Mouse (Mus musculus) right cerebral cortex, postnatal 14 days (tissue): Measurements from ENCODE around the gene Dusp22.

Experiments
- DNase-seq: peaks from one replicate; pipeline ENCODE4 v3.0.0; 2022

The Dusp22 gene

DNA sequence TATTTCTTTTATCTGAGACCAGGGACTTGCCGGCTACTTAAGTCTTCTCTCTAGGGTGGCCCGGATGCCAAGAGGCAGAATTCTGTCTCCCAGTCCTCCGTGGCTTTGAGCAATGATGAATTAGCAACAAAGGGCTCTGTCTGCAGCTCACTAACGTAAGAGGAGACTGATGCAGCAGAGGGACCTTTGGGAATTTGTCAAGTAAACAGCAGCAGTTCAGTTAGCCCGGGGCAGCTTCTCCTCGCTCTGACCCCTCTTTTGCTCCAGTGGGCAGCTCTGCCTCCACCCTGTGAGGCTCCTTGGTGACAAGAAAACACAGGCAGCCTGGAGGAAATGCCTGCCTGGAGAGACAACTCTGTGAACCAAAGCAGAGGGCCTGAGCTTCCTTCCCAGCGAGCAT is 62.8 kb downstream of the Dusp22 start:
- DNase-seq, result no peak

DNA sequence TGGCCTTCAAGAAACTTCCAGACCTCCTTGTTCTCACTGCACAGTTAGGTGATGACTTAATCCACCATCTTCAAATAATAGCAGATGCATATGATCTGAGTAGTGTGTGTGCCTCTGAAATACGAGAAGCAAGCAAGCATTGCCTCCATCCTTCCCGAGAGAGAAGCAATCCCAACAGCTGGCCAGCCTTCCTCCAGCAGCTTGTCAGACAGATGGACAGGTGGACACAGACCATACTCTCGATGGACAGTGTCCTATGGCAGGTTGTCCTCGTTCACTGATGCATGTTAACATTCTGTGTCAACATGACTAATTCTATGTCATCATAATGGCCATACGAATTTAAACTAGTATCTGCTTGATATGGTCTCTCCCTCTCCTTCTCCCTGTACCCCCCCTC is 63.5 kb downstream of the Dusp22 start:
- no peak for DNase-seq

DNA sequence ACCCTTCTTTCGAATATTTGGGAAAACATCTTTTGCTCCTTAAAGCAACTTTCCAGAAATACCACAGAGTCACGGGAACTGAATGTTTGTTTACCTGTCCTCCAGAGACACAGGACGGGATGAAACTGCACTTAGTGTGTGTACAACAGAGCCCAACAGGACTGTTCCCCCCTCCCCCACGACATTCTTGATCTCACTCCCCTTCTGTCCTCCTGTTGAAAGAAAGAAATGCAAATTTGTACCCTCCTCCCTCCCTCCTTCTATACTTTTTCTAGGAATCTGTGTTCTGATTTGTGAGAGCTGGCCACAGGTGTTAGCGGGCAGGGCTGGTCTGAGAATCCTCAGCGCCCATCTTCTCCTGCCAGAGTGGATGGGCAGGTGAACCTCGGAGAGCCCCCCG is 64.1 kb downstream of the Dusp22 start:
- DNase-seq, result no peak

DNA sequence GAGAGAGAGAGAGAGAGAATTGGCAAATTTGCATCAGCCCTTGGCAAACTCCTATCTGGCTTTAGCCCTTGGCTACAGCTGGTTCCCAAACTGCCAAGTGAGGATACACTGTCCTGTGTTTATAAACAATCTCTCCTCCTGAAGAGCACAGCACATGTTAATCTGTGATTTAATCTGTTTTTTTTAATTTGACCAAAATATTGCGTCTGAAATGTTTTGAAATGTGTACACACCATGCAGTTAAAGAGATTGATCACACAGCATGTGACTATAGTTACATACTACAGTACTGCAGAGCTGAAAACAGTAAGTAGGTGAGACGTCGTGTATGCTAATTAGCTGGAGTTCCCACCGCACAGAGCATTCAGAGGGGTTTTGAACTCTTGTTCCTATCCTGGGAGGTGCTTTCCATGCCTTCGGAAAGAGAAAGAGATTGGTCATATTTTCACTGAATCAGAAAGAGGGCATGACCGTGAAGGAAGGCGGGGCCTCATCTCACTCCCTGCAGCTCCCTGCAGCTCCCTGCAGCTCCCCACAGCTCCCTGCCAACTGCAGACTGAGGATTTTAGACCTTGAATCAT is 65.0 kb downstream of the Dusp22 start:
- no peak for DNase-seq

DNA sequence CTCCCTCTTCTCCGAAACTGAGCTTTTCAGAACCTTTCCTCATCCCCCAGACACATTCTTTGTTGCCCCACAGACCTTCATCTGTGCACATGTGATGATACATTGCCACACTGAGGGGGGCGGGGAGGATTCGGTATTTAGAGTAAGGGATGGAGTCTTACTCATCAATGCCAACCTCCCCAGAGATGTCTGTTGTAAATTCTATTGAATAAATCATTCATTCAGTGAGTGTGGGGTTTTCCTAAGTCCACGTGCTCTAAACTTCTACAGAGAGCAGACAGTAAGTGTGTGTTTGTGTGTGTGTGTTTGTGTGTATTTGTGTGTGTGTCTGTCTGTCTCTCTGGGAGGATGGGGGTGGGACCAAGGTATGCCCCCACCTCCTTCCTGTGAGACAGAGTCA is 67.1 kb downstream of the Dusp22 start:
- no peak for DNase-seq

DNA sequence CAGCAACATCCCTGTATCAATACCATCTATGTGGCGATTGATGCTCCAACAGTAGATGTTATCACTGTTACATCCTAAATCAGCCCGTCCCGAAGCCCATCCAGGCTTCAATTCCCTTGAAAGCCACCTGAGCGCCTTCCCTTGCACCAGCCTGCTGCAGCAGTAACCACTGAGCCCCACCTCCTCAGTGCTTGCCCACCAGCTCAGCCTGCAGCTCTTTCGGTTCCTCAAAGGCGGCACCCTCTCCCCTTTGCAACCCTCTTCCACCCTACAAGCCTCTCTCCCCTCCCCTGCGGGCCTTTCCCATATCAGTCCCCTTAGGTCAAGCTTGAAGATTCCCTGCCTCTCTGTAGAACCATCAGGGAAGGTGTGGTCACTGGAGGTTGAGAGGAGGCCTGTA is 68.4 kb downstream of the Dusp22 start:
- no peak for DNase-seq

DNA sequence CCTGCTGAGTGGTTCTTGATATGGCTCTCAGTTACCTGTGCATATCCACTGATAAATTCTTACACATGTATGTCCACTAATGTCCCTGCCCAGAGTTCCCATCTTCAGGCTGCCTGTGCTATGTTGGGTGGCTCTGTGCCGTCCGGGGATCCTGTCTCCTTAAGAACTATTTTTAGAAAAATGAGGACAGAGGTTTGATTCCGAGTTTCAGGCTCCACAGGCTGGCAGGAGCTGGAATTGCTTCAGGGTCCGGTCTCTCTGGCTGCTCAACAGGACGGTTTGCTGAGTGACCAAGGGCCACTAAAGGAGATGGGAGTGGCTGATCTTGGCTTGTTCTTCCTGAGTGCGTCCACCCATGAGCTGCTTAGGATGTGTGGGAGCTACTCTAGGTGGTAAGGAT is 69.4 kb downstream of the Dusp22 start:
- DNase-seq, result no peak

DNA sequence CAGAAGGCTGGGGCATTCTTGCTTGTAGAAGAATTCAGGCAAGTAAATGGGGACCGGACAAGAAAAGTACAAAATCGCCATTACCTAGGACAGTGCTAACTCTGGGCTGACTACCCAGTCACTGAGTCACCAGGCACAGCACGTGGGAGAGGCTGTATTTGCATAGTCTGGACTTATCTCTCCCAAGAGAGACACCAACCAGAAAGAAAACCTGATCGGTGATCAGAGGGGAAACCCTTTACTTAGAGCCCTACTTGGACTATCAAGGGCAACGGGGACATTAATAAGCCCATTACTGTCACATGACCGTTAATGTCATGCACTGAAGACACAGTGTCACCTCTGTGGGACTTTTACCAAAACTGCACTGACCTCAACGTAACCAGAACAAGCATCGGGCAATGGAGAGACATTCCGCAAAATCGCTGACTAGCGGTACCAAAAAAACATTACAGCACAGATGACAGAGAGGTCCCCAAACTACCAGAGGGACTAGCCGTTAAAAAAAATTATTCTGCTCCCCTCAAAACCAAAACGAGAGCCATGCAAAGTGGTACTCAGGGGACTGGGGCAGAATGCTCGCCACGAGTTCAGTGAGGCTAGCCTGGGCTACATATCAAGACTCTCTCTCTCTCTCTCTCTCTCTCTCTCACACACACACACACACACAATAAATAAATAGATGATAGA is 70.5 kb downstream of the Dusp22 start:
- DNase-seq, result no peak

DNA sequence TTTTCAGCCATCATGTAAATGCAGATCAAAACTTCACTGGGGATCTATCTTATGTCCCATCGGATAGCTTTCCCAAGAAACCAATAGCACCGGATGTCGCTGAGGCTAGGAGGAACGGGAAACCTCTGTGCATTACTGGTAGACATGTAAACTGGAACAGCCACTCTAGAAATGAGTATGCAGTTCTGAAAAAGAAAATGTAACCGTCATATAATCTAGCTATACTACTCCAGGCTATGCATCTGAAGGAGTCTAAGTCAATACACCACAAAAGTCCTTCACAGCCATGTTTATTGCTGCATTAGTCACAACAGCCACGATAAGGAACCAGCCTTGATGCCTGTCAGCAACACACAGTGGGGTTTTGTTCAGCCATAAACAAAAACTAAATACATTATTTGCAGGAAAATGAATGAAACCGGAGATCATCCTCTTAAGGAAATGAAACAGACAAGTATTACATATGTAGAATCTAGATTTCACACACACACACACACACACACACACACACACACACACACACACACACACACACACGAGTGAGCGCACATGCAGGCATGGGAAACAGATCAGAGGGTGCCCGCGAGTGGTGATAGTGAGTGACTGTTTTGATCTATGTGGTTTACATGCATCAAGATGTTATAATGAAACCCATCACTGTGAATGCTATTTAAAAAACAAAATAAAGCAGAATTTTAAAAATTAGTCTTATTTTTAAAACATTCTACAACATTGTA is 73.1 kb downstream of the Dusp22 start:
- no peak for DNase-seq

DNA sequence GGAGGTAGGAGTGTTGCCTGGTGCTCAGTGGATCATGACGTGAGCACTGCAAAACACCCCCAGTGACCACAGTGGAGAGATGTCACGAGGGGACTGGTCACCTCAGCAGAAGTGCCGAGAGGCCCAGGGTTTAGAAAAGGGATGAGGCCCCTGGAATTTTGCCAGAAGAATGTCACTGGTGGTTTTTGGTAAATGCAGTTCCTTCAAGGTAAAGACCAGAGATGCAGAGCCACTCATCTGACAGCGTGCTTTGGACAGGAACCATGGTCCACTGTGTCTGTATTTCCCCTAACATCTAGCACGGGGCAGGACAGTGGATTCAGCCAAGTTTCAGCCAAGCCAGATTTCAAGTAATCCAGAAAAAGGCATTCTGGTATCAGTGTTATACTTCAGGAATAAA is 76.9 kb downstream of the Dusp22 start:
- DNase-seq, result no peak

DNA sequence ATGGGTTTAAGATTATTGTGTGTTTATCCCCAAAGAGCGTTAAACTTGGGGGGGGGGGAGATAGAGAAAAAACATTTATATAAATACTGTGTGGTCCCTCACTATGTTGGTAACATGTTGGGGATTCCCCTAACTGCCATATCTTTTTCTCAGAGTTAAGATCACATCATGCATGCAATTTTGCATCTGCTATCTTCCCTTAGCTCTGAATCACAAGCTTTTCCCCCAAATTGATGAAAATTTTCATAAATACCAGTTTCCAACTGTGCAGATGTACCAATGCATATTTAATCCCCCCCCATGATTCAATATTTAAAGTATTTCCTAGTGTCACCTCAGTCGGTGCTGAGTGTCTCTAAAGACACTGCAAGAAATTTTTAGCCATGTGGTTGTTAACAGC is 77.5 kb downstream of the Dusp22 start:
- DNase-seq, result no peak

DNA sequence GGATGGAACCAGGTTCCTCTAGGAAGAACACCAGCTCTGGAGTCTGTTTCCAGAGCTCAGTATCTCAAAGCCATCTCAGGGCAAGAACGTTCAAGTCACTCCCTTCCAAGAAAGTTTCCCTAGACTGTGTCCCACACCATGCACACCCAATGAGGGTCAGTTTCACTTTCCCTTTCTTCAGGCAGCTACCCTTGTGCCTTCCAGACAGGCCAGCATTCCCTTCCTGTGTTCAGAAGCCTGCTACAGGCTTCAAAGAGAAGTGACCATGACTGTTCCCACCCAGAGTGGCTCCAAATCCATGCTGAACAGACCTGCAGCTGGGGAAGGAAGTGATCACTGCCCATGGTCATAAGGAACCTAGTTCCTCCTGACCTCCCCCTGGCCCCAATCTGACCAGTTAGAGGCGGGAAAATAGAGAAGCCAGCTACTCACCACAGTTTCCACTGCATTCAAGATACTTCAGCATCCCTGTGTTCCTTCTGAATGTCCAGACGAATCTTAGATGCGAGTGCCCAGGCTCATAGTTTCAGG is 78.6 kb downstream of the Dusp22 start:
- DNase-seq, result no peak

DNA sequence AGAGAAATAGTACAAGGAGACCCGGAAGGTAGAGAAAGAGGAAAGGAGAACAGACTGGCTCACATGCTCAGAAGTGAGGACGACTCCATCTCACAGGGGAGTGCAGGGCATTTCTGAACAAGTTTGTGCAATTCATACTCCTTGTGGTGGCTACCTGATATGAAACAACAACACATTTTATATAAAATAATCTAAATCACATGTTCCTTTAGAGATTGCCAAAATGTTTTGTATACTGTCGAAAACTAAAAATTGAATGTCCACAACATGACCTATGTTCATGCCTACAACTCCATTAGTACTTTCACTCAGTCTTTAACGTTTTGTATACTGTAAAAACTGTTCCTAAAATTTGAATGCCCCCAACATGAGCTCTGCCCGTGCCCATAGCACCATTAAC is 81.4 kb downstream of the Dusp22 start:
- DNase-seq, result no peak

DNA sequence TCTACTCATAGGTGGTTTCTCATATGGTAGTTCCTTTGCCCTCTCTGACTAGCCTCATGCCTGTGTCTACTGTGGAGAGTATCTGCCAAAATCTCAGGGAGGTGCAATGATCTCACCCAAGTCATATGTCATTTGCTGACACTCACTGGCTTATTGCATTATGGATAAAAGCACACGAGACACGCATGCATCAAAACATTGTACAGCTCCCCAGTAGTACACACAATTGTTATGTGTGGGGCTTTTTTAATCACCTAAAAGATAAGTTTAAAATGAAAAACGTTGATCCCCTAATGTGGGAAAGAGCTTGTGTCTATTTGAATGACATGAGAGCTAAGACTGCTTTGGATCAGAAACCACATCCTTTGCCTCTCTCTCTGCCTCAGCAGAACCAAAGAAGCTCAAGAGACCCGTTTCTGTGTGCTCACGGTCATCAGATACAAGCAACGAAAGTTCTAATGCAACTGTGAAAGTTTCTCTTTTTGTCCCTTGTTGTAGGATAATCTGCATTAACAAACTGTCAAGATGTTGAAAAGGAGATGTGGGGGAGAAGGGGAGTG is 82.7 kb downstream of the Dusp22 start:
- no peak for DNase-seq

DNA sequence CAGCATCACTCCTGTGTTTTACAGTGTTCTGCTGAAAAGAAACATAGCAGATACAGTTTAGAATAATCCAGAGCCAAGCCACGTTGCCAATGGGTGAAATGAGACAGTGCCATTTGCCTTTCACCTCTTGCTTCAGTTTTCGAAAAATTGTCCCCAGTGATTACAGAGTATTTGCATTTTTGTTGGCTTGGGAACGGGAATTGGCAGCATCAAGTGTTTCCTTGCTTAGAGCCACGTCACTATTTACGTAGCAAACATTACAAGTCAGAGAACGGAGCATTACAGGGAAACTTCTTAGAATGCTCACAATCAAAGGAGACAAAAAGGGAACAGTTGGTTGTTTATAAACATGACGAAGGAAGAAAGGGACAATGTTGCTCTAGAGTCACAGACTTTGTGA is 85.3 kb downstream of the Dusp22 start:
- DNase-seq, result no peak

DNA sequence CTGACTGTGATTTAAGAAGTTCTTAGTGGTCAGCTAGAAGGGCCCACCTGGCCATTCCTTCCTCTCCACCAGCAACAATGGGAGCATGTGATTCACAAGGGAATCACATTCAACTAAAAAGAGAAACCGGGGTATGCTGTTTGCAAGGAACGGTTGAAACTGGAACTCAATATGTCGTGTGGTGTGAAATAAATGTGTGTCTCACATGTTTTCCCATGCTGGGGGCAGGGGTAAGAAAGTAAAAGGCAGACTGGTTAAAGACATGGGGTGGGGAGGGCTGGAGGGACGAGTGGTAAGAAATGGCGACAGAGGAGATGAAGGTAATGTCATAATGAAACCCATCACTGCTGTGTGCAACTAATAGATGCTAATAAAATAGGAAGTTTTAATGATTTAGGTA is 87.3 kb downstream of the Dusp22 start:
- no peak for DNase-seq

DNA sequence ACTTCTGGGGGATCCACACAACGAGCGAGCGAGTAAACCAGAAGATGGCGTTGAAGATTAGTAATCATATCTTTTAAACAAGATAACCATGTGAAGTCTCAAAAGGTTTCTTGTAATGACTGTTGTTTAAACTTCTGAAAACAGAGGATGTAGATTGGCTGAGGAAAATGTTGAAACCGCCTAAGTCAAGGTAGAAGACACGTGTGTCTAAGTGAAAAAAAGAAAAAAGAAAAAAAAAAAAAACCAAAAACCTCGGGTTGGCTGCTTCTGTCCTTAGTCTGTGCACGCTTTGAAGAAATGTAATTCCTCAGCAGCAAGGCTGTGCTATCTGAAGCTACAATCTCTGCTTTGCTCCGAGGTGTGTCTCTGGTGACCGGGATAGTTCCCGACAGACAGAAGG is 87.7 kb downstream of the Dusp22 start:
- DNase-seq, result no peak

DNA sequence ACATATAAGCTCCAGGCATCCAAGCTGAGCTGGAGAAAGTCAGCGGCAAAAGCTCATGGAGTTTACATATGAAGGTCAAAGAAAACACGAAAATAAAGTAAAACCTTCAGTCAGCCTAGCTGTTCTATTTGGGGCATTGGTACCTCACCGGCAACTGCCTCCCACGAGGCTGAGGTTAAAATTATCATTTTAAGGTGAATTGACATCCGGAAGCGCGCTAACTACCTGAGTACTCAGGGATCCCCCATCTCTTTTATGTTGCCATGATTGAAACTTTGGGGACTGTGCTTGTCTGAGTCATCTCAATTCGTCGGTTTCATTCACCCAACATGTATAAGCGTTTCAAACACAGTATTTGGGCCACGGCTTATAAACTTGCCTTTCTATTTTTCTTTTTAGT is 88.5 kb downstream of the Dusp22 start:
- DNase-seq, result no peak

DNA sequence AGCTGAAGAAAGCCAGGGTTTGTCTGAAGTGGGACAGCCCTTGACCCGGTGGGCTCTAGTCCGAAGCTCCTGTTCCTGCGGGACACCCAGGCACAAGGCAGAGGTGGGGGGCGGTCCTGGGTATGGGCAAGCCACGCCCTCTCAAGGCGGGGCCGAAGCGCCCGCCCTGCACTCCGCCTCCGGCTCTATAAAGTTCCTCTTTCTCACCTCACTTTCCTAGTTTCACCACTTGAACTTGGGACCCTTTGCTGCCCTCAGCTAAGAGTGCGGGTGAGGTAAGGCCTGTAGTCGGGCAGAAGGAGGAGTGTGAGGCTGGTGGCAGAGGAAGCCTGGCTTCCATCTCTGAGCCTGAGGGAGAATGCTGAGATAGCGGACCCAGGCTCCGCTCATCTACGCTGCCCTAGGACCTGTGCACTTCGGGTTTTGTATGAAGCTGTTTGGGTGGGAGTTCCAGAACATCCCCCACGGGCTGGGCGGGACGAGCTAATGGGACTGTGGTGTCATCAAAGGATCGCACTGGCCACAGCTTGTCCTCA is 89.3 kb downstream of the Dusp22 start, which contains the start of gene Irf4:
TSS of gene Irf4 (plus strand) at position 206 of the 536 bp plus-strand sequence.
- DNase-seq, result no peak

DNA sequence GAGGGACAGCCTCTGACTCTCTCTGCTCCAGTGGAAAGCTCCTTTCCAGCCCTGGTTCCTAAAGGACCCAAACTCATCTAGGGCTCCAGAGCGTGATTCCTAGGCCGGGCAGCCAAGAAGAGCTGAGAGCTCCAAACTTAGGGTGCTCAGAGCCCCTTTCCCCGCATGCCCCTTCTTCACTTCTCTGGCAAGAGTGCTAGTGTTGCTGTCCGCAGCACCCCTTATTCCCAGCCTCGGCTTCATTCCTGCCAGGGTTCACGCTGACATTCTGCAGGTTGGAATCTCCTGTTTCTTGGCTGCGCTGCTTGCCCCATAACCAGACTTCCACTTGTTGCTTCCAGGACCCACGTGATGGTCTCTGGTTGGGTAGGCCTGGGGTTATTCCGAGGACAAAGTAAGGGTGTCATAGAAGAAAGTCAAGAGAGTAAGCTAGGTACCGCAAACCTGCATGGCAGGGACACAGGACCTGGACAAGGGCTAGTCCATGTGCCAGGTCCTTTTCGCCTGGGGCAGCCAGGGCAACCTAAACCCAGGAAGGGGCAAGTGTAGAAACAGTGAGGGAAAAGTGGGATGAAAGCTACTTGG is 89.8 kb downstream of the Dusp22 start:
- no peak for DNase-seq

DNA sequence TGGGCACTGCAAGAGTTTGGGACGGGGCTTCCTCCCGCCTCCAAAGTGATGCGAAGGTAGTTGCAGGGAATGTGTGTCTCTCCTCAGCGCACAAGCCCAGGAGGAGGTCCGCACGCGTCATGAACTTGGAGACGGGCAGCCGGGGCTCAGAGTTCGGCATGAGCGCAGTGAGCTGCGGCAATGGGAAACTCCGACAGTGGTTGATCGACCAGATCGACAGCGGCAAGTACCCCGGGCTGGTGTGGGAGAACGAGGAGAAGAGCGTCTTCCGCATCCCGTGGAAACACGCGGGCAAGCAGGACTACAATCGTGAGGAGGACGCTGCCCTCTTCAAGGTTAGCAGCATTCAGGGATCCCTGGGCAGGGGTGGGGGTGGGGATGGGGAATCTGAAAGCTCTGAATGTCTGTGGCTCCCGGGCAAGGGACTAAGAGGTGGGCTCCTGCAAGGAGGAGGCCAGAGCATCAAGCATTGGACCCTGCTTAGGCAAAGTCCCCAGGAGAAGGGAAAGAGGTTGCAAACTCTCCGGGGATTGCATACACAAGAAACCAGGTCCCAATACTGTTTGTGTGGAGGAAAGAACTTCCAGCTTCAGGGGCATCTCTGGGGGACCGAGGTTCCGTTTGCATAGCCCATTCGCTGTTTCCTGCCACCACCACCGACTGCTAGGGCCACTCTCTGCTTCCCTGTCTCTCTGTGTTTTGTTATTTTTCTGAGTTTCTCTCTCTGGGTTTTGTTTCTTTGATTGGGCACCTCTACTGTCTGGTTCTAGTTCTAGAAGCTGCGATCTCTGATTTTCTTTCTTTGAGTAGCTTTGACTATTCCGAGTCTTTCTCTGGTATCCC is 90.9 kb downstream of the Dusp22 start:
- DNase-seq, result no peak

DNA sequence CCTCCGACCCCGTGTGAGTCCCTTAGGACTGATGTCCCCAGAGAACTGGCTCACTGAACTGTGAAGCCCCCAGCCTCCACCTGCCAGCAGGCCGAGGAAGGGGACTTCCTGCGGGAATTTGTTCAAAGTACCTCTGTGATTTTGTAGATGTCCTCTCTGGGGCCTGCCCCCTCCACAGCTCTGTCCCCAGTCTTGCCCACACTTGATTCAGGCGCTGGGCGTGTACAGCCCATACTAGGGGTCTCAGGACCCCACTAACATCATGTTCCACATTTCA is 91.4 kb downstream of the Dusp22 start:
- DNase-seq, result no peak
